Mouse (Mus musculus): ENCODE results near the gene Dus2. TPM values are rescaled to one million over a fixed set of nuclear protein-coding genes. Genes with fewer than 3 reads are reported as not detected.

Gene Dus2
- polyA plus RNA-seq, 1 experiment: 30.4 TPM

DNA sequence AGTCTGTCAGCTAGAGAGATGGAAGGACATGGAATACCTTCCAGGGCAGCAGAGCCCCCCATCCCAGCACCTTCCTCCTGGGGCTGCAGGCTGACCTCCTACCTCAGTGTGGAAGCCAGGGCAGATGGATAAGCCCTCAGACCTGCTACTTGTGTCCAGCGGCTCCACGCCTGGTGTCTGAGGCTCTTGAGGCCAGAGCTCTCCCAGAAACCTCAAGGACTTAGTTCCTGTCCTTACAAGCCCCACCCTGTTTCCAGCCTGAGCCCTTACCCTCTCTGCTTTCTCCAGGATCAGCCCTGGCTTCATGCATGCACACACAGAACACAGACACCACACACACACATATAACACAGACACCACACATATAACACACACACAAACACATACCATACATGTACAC is 409 bp downstream of the Dus2 start:
- no peak overlapping the region for H3ac ChIP-seq (ENCODE audit: control insufficient read depth, insufficient read length)
- peak overlapping the region; percentile 74 for H3K4me2 ChIP-seq (ENCODE audit: low read depth)
- no peaks in the 10 kb centered on the region for H3K79me2 ChIP-seq (ENCODE audit: control insufficient read depth, insufficient read depth)
- no peak for TF ChIP-seq TCF3 (IDR thresholded peaks at IDR 0.05; ENCODE audit: insufficient read length, low read depth)
- no peak for TF ChIP-seq REST (IDR thresholded peaks at IDR 0.05; ENCODE audit: insufficient read depth, insufficient read length)
- no peak for TF ChIP-seq MYOG (IDR thresholded peaks at IDR 0.05; ENCODE audit: control insufficient read depth in 1 of 3, insufficient read depth in 1 of 3, insufficient read length in 2 of 3, low read depth in 2 of 3)
- TF ChIP-seq POLR2A (IDR thresholded peaks at IDR 0.05; ENCODE audit: insufficient read length, low read depth): no peak
- no peak for TF ChIP-seq POLR2AphosphoS2 (IDR thresholded peaks at IDR 0.05; ENCODE audit: insufficient read length, low read depth)
- TF ChIP-seq MAX (IDR thresholded peaks at IDR 0.05; ENCODE audit: low read depth): no peak
- no peak for TF ChIP-seq CEBPB (IDR thresholded peaks at IDR 0.05; ENCODE audit: insufficient read depth, poor library complexity, severe bottlenecking)
- TF ChIP-seq E2F4 (IDR thresholded peaks at IDR 0.05; ENCODE audit: insufficient read depth): no peak
- TF ChIP-seq SRF (IDR thresholded peaks at IDR 0.05; ENCODE audit: control insufficient read depth, insufficient read length, low read depth): no peak
- TF ChIP-seq MYOD1 (IDR thresholded peaks at IDR 0.05; ENCODE audit: control insufficient read depth in 1 of 3, insufficient read length in 2 of 3, low read depth in 2 of 3): no peak
- TF ChIP-seq USF1 (IDR thresholded peaks at IDR 0.05; ENCODE audit: low read depth): no peak
- no peak for TF ChIP-seq TCF12 (IDR thresholded peaks at IDR 0.05; ENCODE audit: insufficient read depth, poor library complexity, severe bottlenecking)
- H3K27me3 ChIP-seq (ENCODE audit: control insufficient read depth, insufficient read depth, insufficient read length): peaks cover 9% of the 10 kb centered on the region
- H3K36me3 ChIP-seq (ENCODE audit: control insufficient read depth, insufficient read depth): no peaks in the 10 kb centered on the region
- no peak overlapping the region for H3K4me3 ChIP-seq

DNA sequence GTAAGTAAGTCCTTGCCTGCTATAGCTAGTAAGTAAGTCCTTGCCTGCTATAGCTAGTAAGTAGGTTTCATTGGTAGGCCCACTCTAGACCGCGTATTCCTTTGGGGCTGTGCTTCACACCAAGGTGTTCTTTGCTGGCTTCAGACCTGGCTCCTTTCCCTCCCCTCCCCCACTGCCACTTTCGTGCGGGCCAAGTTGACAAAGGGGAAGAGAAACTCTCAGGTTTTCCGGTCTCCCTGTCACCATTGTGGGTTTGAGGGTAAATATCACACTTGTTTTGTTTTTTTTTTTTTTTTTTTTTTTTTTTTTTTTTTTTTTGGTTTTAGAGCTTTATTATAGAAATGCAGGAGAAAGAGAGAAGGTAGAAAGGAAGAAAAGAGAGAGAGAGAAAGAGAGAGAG is 1.4 kb downstream of the Dus2 start:
- Histone ChIP-seq H3ac (ENCODE audit: control insufficient read depth, insufficient read length) (no peak overlapping the region), H3K36me3 (ENCODE audit: control insufficient read depth, insufficient read depth) (no peaks in the 10 kb centered on the region), H3K27me3 (ENCODE audit: control insufficient read depth, insufficient read depth, insufficient read length) (peaks cover 9% of the 10 kb centered on the region), H3K79me2 (ENCODE audit: control insufficient read depth, insufficient read depth) (no peaks in the 10 kb centered on the region), H3K4me2 (ENCODE audit: low read depth) (no peak overlapping the region), H3K4me3 (no peak overlapping the region)
- no peak for TF ChIP-seq USF1 (IDR thresholded peaks at IDR 0.05; ENCODE audit: low read depth)

DNA sequence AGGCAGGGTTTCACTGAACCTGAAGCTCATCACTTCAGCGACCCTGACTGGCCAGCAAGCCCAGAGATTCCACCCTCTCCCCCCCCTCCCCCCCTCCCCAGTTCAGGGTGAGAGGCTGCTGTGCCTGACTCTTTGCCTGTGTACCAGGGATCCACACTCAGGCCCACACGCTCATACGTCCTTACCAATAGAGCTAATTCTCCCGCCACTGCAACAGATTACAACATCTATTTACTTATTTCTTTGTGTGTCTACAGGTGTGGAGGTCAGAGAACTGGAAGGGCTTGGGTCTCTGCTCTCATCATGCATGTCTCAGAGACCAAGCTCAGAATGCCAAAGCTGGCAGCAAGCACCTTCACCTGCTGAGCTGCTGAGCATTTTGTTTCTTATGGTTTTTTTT is 2.1 kb downstream of the Dus2 start:
- TF ChIP-seq CEBPB (IDR thresholded peaks at IDR 0.05; ENCODE audit: insufficient read depth, poor library complexity, severe bottlenecking) (no peak), TCF3 (IDR thresholded peaks at IDR 0.05; ENCODE audit: insufficient read length, low read depth) (no peak), POLR2A (IDR thresholded peaks at IDR 0.05; ENCODE audit: insufficient read length, low read depth) (no peak), E2F4 (IDR thresholded peaks at IDR 0.05; ENCODE audit: insufficient read depth) (no peak), MYOD1 (IDR thresholded peaks at IDR 0.05; ENCODE audit: control insufficient read depth in 1 of 3, insufficient read length in 2 of 3, low read depth in 2 of 3) (no peak), REST (IDR thresholded peaks at IDR 0.05; ENCODE audit: insufficient read depth, insufficient read length) (no peak), MYOG (IDR thresholded peaks at IDR 0.05; ENCODE audit: control insufficient read depth in 1 of 3, insufficient read depth in 1 of 3, insufficient read length in 2 of 3, low read depth in 2 of 3) (no peak), SRF (IDR thresholded peaks at IDR 0.05; ENCODE audit: control insufficient read depth, insufficient read length, low read depth) (no peak), POLR2AphosphoS2 (IDR thresholded peaks at IDR 0.05; ENCODE audit: insufficient read length, low read depth) (no peak), MAX (IDR thresholded peaks at IDR 0.05; ENCODE audit: low read depth) (no peak), TCF12 (IDR thresholded peaks at IDR 0.05; ENCODE audit: insufficient read depth, poor library complexity, severe bottlenecking) (no peak), USF1 (IDR thresholded peaks at IDR 0.05; ENCODE audit: low read depth) (no peak)
- H3K79me2 ChIP-seq (ENCODE audit: control insufficient read depth, insufficient read depth): no peaks in the 10 kb centered on the region
- no peak overlapping the region for H3K4me2 ChIP-seq (ENCODE audit: low read depth)
- H3ac ChIP-seq (ENCODE audit: control insufficient read depth, insufficient read length): no peak overlapping the region
- H3K27me3 ChIP-seq (ENCODE audit: control insufficient read depth, insufficient read depth, insufficient read length): peaks cover 9% of the 10 kb centered on the region
- no peaks in the 10 kb centered on the region for H3K36me3 ChIP-seq (ENCODE audit: control insufficient read depth, insufficient read depth)
- H3K4me3 ChIP-seq: no peak overlapping the region

DNA sequence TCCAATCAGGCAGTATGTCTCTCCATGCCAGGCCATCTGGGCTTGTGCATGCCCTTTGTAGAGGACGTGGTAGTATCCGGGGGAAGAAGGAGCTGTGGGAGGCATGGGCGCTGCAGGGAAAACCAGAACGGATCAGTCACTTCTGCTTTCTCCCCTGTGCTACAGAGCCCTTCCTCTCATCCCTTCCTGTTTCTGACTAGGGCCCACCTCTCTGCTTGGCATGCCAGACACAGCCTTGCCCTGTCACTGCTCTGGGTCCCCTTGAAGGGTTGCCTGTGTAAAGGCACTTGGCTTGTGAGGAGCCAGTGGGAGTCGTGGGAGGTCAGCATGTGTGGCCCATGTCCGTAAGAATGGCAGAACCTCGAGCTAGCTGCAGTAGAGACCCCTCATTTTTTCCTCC is 5.2 kb downstream of the Dus2 start:
- Histone ChIP-seq H3K27me3 (ENCODE audit: control insufficient read depth, insufficient read depth, insufficient read length) (no peaks in the 10 kb centered on the region), H3ac (ENCODE audit: control insufficient read depth, insufficient read length) (no peak overlapping the region), H3K79me2 (ENCODE audit: control insufficient read depth, insufficient read depth) (no peaks in the 10 kb centered on the region), H3K4me2 (ENCODE audit: low read depth) (no peak overlapping the region), H3K36me3 (ENCODE audit: control insufficient read depth, insufficient read depth) (no peaks in the 10 kb centered on the region), H3K4me3 (no peak overlapping the region)
- TF ChIP-seq MAX (IDR thresholded peaks at IDR 0.05; ENCODE audit: low read depth) (no peak), SRF (IDR thresholded peaks at IDR 0.05; ENCODE audit: control insufficient read depth, insufficient read length, low read depth) (no peak), POLR2A (IDR thresholded peaks at IDR 0.05; ENCODE audit: insufficient read length, low read depth) (no peak), E2F4 (IDR thresholded peaks at IDR 0.05; ENCODE audit: insufficient read depth) (no peak), POLR2AphosphoS2 (IDR thresholded peaks at IDR 0.05; ENCODE audit: insufficient read length, low read depth) (no peak), TCF3 (IDR thresholded peaks at IDR 0.05; ENCODE audit: insufficient read length, low read depth) (no peak), USF1 (IDR thresholded peaks at IDR 0.05; ENCODE audit: low read depth) (no peak)

DNA sequence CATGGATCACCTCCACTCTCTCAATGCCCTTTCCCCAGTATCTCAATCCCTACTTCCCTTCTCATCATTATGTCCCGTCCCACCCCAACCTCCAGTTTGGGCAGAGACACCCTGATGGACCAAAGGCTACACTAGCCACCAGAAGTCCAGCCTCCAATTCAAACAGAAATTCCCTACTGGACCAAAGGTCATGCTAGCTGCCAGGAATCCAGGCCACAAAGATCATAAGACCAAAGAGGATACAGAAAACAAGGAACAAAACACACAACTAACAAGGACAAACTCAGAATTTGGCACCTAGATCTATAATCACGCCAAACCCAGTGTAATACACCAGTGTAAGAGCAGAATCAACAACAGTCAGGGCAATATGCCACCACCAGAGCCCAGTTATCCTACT is 7.8 kb downstream of the Dus2 start:
- no peak overlapping the region for H3K4me3 ChIP-seq
- no peak overlapping the region for H3ac ChIP-seq (ENCODE audit: control insufficient read depth, insufficient read length)
- H3K36me3 ChIP-seq (ENCODE audit: control insufficient read depth, insufficient read depth): no peaks in the 10 kb centered on the region
- no peak overlapping the region for H3K4me2 ChIP-seq (ENCODE audit: low read depth)
- H3K27me3 ChIP-seq (ENCODE audit: control insufficient read depth, insufficient read depth, insufficient read length): no peaks in the 10 kb centered on the region
- H3K79me2 ChIP-seq (ENCODE audit: control insufficient read depth, insufficient read depth): no peaks in the 10 kb centered on the region
- TF ChIP-seq CEBPB (IDR thresholded peaks at IDR 0.05; ENCODE audit: insufficient read depth, poor library complexity, severe bottlenecking): no peak
- no peak for TF ChIP-seq MAX (IDR thresholded peaks at IDR 0.05; ENCODE audit: low read depth)
- no peak for TF ChIP-seq E2F4 (IDR thresholded peaks at IDR 0.05; ENCODE audit: insufficient read depth)
- TF ChIP-seq USF1 (IDR thresholded peaks at IDR 0.05; ENCODE audit: low read depth): no peak
- TF ChIP-seq POLR2AphosphoS2 (IDR thresholded peaks at IDR 0.05; ENCODE audit: insufficient read length, low read depth): no peak
- no peak for TF ChIP-seq TCF3 (IDR thresholded peaks at IDR 0.05; ENCODE audit: insufficient read length, low read depth)
- no peak for TF ChIP-seq SRF (IDR thresholded peaks at IDR 0.05; ENCODE audit: control insufficient read depth, insufficient read length, low read depth)
- no peak for TF ChIP-seq POLR2A (IDR thresholded peaks at IDR 0.05; ENCODE audit: insufficient read length, low read depth)
- no peak for TF ChIP-seq TCF12 (IDR thresholded peaks at IDR 0.05; ENCODE audit: insufficient read depth, poor library complexity, severe bottlenecking)
- TF ChIP-seq REST (IDR thresholded peaks at IDR 0.05; ENCODE audit: insufficient read depth, insufficient read length): no peak
- TF ChIP-seq MYOD1 (IDR thresholded peaks at IDR 0.05; ENCODE audit: control insufficient read depth in 1 of 3, insufficient read length in 2 of 3, low read depth in 2 of 3): no peak
- TF ChIP-seq MYOG (IDR thresholded peaks at IDR 0.05; ENCODE audit: control insufficient read depth in 1 of 3, insufficient read depth in 1 of 3, insufficient read length in 2 of 3, low read depth in 2 of 3): no peak

Measured in myocyte (in vitro differentiated cells).